Mouse (Mus musculus) left cerebral cortex, adult 2 months (tissue): ENCODE results near the gene Mgat4c. TPM values are rescaled to one million over a fixed set of nuclear protein-coding genes. Genes with fewer than 3 reads are reported as not detected.
A peak's percentile ranks its signal among the peaks of the same experiment; 100 is the strongest.

Experiments used
- DNase-seq, 2 experiments: peaks; one replicate each; pipeline ENCODE4 v3.0.0; 2021 to 2022; ENCODE audit warnings: low spot score in 2 of 2, mixed read lengths in 1 of 2; ENCODE audit errors: extremely low spot score in 1 of 2
- H3K27ac ChIP-seq: fragments of 200-600 bp; 2 replicates; pipeline ENCODE4 v1.8.1; 2022
- H3K4me3 ChIP-seq: fragments of 200-600 bp; 2 replicates; pipeline ENCODE4 v1.8.1; 2022
- CTCF ChIP-seq: fragments of 200-600 bp; IDR thresholded peaks from 2 replicates; pipeline ENCODE4 v1.8.1; 2022; ENCODE audit warnings: antibody characterized with exemption, mild to moderate bottlenecking, moderate library complexity
- intact Hi-C: fragments of 180-260 bp; cut with DNase I; formaldehyde crosslinking; loops from one replicate; pipeline ENCODE4 v1.15.1; 2025
- total RNA-seq, 2 experiments: library from RNA; stranded (reverse); gene quantifications; 2 replicates each; pipeline ENCODE4 v1.2.3; 2021

Mgat4c gene
- total RNA-seq, 2 experiments from 2014 or later: 17.3 to 17.9 TPM

DNA sequence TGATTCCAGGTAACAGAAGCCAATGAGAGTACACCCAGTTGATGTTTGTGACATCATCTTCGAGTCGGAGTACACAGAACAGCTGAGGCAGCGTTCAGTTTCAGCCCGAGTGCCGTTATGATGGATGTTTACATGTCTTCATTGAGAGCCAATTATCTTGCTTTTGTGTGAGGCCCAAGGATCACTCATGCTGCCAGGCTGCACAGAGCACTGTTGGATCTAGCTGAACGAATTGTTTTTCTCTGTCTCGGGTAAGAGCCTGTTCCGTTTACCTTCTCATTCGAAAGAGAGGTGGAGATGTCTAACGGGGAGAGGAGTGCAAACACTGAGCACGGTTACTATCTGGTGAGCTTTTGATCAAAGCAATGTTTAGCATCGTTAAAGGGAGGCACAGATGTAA is 477.5 kb downstream of the Mgat4c start:
- H3K27ac ChIP-seq: no peak overlapping the region
- intact Hi-C loops: loop anchor here (5.0 kb wide), 2 partner anchors 1417 to 1532 kb away; no protein-coding TSS in a partner anchor
- H3K4me3 ChIP-seq: peak overlapping the region; percentile 28
- DNase-seq: peak; percentile 14 to 18
- no peak for TF ChIP-seq CTCF

DNA sequence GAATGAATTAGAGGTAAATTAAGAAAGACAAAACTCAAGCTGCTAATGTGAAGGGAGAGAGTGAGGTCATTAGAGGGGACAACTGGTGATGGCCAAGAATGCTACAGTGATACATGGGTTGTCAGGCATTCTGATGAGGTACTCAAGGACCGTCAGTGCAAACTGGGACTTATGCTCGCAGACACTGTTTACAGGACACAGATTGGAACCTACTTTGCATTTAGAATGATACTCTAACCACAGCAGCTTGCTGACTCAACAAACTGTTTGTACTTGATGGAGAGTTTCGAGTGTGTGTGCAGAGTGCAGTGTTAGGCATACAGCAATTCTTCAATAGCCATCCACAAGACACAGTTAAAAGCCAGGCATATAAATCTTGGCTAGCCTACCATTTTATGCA is 503.4 kb downstream of the Mgat4c start:
- H3K27ac ChIP-seq: no peak overlapping the region
- no peak overlapping the region for H3K4me3 ChIP-seq
- TF ChIP-seq CTCF: no peak
- intact Hi-C loops: no loop called here
- DNase-seq: no peak

GRCm38 (mm10) chr10:102191646-102192045 is 510.4 kb downstream of the Mgat4c start:
- Histone ChIP-seq H3K27ac (no peak overlapping the region), H3K4me3 (no peak overlapping the region)
- no peak for TF ChIP-seq CTCF
- no peak for DNase-seq
- intact Hi-C loops: no loop called here

DNA sequence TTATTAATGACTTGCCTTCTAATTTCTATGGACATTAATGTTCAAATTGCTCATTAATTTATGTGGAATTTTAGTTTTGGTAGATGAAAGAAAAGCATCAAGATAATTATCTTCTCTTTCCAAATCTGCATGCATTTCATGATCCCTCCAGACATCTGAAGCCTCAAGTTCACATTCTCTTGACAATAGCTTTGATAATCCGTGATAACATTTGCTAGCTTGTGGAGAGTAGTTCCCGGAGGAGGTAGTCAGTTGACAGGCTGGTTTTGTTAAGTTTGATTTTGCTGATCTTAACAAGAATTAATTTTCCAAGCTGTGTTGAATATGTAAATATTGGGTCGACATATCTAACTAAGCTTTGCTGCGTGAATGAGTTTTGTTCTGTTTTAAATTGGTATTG is 515.6 kb downstream of the Mgat4c start:
- Histone ChIP-seq H3K27ac (no peak overlapping the region), H3K4me3 (no peak overlapping the region)
- DNase-seq: no peak
- intact Hi-C loops: no loop called here
- TF ChIP-seq CTCF: no peak

DNA sequence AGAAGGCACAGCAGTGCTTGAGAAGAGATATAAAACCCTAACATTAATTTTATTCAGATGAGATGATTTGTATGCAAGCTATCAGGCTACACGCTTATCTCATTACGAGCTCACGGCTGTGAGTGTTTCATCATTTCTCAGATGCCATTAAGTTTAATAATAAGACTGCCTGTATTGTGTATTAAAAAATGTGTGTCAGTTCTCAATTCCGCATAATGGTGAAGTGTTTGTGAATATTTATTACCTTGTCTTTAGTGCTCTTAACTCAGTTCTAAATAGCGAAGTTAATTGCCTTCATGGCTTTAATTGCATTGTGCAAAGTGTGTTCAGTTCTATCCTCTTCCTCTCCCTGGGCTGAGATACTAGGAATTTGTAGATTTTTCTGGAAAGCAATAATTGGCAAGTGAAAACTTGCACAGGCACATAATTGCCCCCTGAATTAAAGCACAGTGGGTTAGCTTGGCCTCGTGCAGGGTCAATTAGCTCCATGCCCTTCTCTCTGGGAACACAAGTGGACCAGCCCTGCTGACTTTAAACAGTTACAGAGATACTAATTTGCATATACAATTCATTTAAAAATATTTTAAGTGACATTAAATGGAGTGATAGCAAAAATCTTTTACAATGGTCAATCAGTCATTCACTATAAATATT is 557.4 kb downstream of the Mgat4c start:
- TF ChIP-seq CTCF: no peak
- Histone ChIP-seq H3K27ac (no peak overlapping the region), H3K4me3 (no peak overlapping the region)
- intact Hi-C loops: no loop called here
- DNase-seq: no peak

DNA sequence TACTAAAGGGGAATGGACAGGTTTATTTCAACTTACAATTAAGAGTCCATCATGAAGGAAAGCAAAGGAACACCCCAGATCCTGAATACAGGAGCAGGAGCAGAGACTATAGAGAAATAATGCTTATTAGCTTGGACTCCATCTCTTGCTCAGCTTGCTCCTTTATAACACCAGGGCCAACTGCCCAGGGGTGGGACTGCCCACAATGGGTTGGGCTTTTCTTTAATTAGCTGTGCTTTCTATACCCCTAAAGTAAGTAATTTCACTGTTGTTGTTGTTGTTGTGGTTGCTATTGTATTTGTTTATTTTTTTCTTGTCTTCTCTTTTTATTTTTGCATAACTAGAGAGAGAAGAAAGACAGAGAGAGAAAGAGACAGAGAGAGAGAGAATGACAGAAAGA is 562.6 kb downstream of the Mgat4c start:
- no peak for DNase-seq
- H3K4me3 ChIP-seq: no peak overlapping the region
- no peak for TF ChIP-seq CTCF
- intact Hi-C loops: no loop called here
- H3K27ac ChIP-seq: no peak overlapping the region

- Histone ChIP-seq H3K4me3 (no peak overlapping the region), H3K27ac (no peak overlapping the region)
- TF ChIP-seq CTCF: no peak
- intact Hi-C loops: no loop called here
- DNase-seq: no peak
Measured at GRCm38 (mm10) chr10:102244601-102245000, 563.3 kb downstream of the Mgat4c start.

DNA sequence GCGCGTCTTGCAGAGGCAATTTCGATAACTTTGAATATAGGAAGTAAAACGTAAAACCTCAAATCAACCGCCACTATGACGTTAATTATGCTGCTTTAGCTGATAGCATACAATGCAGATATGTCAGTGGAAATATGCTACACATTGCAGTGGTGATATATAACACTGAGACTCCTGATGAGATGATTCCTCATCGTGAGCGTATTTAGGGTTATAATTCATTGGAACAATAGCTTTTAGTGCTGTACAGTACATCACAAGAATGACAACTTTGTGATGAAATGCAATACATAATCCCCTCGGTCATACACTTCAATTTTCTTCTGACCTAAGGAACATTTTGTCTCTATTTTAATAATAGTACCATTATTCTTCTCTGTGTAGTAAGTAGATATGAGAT is 564.0 kb downstream of the Mgat4c start:
- no peak overlapping the region for H3K4me3 ChIP-seq
- no peak for TF ChIP-seq CTCF
- no peak overlapping the region for H3K27ac ChIP-seq
- DNase-seq: no peak
- intact Hi-C loops: no loop called here

DNA sequence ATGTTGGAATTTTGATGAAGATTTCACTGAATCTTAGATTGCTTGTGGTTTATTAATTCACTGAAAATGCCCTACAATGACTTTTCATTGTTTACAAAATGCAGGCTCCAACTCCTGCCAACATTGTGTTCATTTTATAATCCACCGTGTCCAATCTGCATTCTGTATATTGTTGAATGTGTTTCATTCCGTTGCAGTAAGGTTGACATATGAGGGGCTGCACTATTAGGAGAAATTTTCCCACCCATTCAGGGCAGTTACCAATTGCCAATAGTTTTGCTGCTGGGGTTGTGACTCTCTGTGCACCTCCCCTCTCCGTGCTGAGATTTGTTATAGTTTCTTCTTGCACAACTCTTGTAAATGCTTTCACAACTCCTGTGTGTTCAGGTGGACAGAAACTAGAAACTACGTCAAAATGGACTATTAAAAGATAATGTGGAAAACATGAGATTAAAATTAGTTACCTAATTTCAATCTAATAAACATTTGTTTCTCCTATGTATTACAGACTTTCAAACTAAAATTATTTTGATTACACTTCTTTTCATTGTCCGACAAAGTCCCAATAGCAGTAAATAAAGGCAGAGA is 627.7 kb downstream of the Mgat4c start:
- no peak overlapping the region for H3K4me3 ChIP-seq
- no peak for DNase-seq
- H3K27ac ChIP-seq: no peak overlapping the region
- TF ChIP-seq CTCF: no peak
- intact Hi-C loops: no loop called here

GRCm38 (mm10) chr10:102365685-102366381 is 684.5 kb downstream of the Mgat4c start:
- intact Hi-C loops: no loop called here
- H3K27ac ChIP-seq: no peak overlapping the region
- no peak overlapping the region for H3K4me3 ChIP-seq
- no peak for DNase-seq
- no peak for TF ChIP-seq CTCF

GRCm38 (mm10) chr10:102370576-102370975 is 689.3 kb downstream of the Mgat4c start:
- H3K27ac ChIP-seq: no peak overlapping the region
- intact Hi-C loops: no loop called here
- H3K4me3 ChIP-seq: no peak overlapping the region
- no peak for TF ChIP-seq CTCF
- no peak for DNase-seq

GRCm38 (mm10) chr10:102372111-102372510 is 690.8 kb downstream of the Mgat4c start:
- H3K4me3 ChIP-seq: no peak overlapping the region
- intact Hi-C loops: no loop called here
- no peak for DNase-seq
- H3K27ac ChIP-seq: no peak overlapping the region
- no peak for TF ChIP-seq CTCF
